Mouse (Mus musculus): Measurements from ENCODE around the gene Pdgfb. TPM values are rescaled to one million over a fixed set of nuclear protein-coding genes. Genes with fewer than 3 reads are reported as not detected.

Gene Pdgfb
- total RNA-seq, 2 experiments from 2014 or later = 0.26 to 0.30 TPM

- ATAC-seq (replicated peaks; ENCODE audit: poor library complexity, severe bottlenecking) = no peak
Observed at GRCm38 (mm10) chr15:80035341-80035885, 20.6 kb upstream of the Pdgfb start.

- ATAC-seq (replicated peaks; ENCODE audit: poor library complexity, severe bottlenecking) = peak; percentile 50
Observed at GRCm38 (mm10) chr15:80034913-80035312, 20.1 kb upstream of the Pdgfb start.

GRCm38 (mm10) chr15:80034366-80034765 is 19.6 kb upstream of the Pdgfb start:
- ATAC-seq (replicated peaks; ENCODE audit: poor library complexity, severe bottlenecking) = no peak

GRCm38 (mm10) chr15:80031133-80031532 is 16.4 kb upstream of the Pdgfb start:
- no peak for ATAC-seq (replicated peaks; ENCODE audit: poor library complexity, severe bottlenecking)

- ATAC-seq (replicated peaks; ENCODE audit: poor library complexity, severe bottlenecking) = peak; percentile 58
Observed at GRCm38 (mm10) chr15:80030399-80030798, 15.6 kb upstream of the Pdgfb start.

GRCm38 (mm10) chr15:80028862-80029261 is 14.1 kb upstream of the Pdgfb start:
- no peak for ATAC-seq (replicated peaks; ENCODE audit: poor library complexity, severe bottlenecking)

GRCm38 (mm10) chr15:80026689-80027353 is 12.0 kb upstream of the Pdgfb start:
- ATAC-seq (replicated peaks; ENCODE audit: poor library complexity, severe bottlenecking) = no peak

- no peak for ATAC-seq (replicated peaks; ENCODE audit: poor library complexity, severe bottlenecking)
Observed at GRCm38 (mm10) chr15:80026061-80026460, 11.3 kb upstream of the Pdgfb start.

- no peak for ATAC-seq (replicated peaks; ENCODE audit: poor library complexity, severe bottlenecking)
Observed at GRCm38 (mm10) chr15:80025615-80026014, 10.8 kb upstream of the Pdgfb start.

- no peak for ATAC-seq (replicated peaks; ENCODE audit: poor library complexity, severe bottlenecking)
Observed at GRCm38 (mm10) chr15:80024331-80025313, 9.8 kb upstream of the Pdgfb start.

GRCm38 (mm10) chr15:80020516-80020915 is 5.7 kb upstream of the Pdgfb start:
- ATAC-seq (replicated peaks; ENCODE audit: poor library complexity, severe bottlenecking) = no peak

GRCm38 (mm10) chr15:80019625-80020024 is 4.8 kb upstream of the Pdgfb start:
- no peak for ATAC-seq (replicated peaks; ENCODE audit: poor library complexity, severe bottlenecking)

- ATAC-seq (replicated peaks; ENCODE audit: poor library complexity, severe bottlenecking) = no peak
Observed at GRCm38 (mm10) chr15:80019220-80019619, 4.4 kb upstream of the Pdgfb start.

GRCm38 (mm10) chr15:80016563-80017301 is 2.0 kb upstream of the Pdgfb start:
- ATAC-seq (replicated peaks; ENCODE audit: poor library complexity, severe bottlenecking) = no peak

- ATAC-seq (replicated peaks; ENCODE audit: poor library complexity, severe bottlenecking) = no peak
Observed at GRCm38 (mm10) chr15:80015211-80015952, 605 bp upstream of the Pdgfb start.

GRCm38 (mm10) chr15:80014031-80014320 is 801 bp downstream of the Pdgfb start:
- ATAC-seq (replicated peaks; ENCODE audit: poor library complexity, severe bottlenecking) = no peak

- ATAC-seq (replicated peaks; ENCODE audit: poor library complexity, severe bottlenecking) = no peak
Observed at GRCm38 (mm10) chr15:80013256-80014030, 1.3 kb downstream of the Pdgfb start.

GRCm38 (mm10) chr15:80012527-80013201 is 2.1 kb downstream of the Pdgfb start:
- ATAC-seq (replicated peaks; ENCODE audit: poor library complexity, severe bottlenecking) = no peak

Data from granulocyte monocyte progenitor cell, adult 5-6 weeks (primary cell).